Mouse (Mus musculus): Measurements from ENCODE around the gene Top1. TPM values are rescaled to one million over a fixed set of nuclear protein-coding genes. Genes with fewer than 3 reads are reported as not detected.

The Top1 gene
- total and polyA plus RNA-seq, 3 experiments = 89.8 to 312 (median 91.3) TPM

- Histone ChIP-seq H3K9ac (ENCODE audit: insufficient read depth, low read depth) (no peak overlapping the region), H3K36me3 (replicated peaks in 1 of 2; ENCODE audit: control insufficient read depth in 1 of 2, insufficient read depth in 1 of 2, low read length in 1 of 2) (peaks cover 6 to 54% of the 10 kb centered on the region in 2 experiments), H3K79me2 (replicated peaks; ENCODE audit: control insufficient read depth, extremely low read depth, insufficient read depth, poor library complexity, severe bottlenecking) (no peaks in the 10 kb centered on the region), H3K27me3 (replicated peaks) (no peaks in the 10 kb centered on the region), H3K4me1 (ENCODE audit: control insufficient read depth in 1 of 2, insufficient read depth in 2 of 2) (peaks cover 0 to 20% of the 10 kb centered on the region in 2 experiments; a peak in 2 of 4 replicates), H3K4me3 (replicated peaks in 1 of 3; ENCODE audit: low read depth in 2 of 3, low read length in 2 of 3, poor library complexity in 1 of 3) (no peak overlapping the region), H3K9me3 (replicated peaks; ENCODE audit: low read length) (no peaks in the 10 kb centered on the region), H3K4me2 (ENCODE audit: insufficient read depth, low read depth, poor library complexity, severe bottlenecking) (no peak overlapping the region), H3K27ac (ENCODE audit: insufficient read depth, low read depth) (no peak overlapping the region)
- dilution Hi-C loops (cut with MboI; ENCODE audit: extremely low pct_ligation_motif_present, extremely low pct_unique_long_range_greater_than_20kb, low sequenced_read_pairs) = no loop called here
- in situ Hi-C loops (cut with MboI; ENCODE audit: low pct_ligation_motif_present, low pct_unique_long_range_greater_than_20kb, low sequenced_read_pairs) = no loop called here
- no peak for DNase-seq (ENCODE audit: extremely low read depth)
- TF ChIP-seq USF1 (IDR thresholded peaks at IDR 0.05; ENCODE audit: low read depth, low read length) = no peak
- no peak for TF ChIP-seq NRF1 (IDR thresholded peaks at IDR 0.05; ENCODE audit: low read depth, low read length)
- TF ChIP-seq SMC3 (IDR thresholded peaks at IDR 0.05; ENCODE audit: low read depth, low read length) = no peak
- TF ChIP-seq JUN (IDR thresholded peaks at IDR 0.05; ENCODE audit: insufficient read depth, low read depth, low read length) = no peak
- TF ChIP-seq TCF12 (IDR thresholded peaks at IDR 0.05; ENCODE audit: low read depth, low read length) = no peak
- TF ChIP-seq CTCF (conservative IDR thresholded peaks at IDR 0.05 in 1 of 2, IDR thresholded peaks at IDR 0.05 in 1 of 2; ENCODE audit: low read depth in 2 of 2, low read length in 2 of 2) = no peak
- no peak for TF ChIP-seq NELFE (IDR thresholded peaks at IDR 0.05; ENCODE audit: low read depth, low read length)
- TF ChIP-seq SIN3A (IDR thresholded peaks at IDR 0.05; ENCODE audit: low read length) = no peak
- no peak for TF ChIP-seq POLR2A (IDR thresholded peaks at IDR 0.05; ENCODE audit: low read depth, low read length)
- no peak for TF ChIP-seq MAFK (IDR thresholded peaks at IDR 0.05; ENCODE audit: insufficient replicate concordance, low read length)
- no peak for TF ChIP-seq KAT2A (IDR thresholded peaks at IDR 0.05; ENCODE audit: insufficient replicate concordance, low read length)
- TF ChIP-seq USF2 (conservative IDR thresholded peaks at IDR 0.05; ENCODE audit: low read depth, low read length) = no peak
- no peak for TF ChIP-seq MAZ (IDR thresholded peaks at IDR 0.05; ENCODE audit: low read depth, low read length)
- TF ChIP-seq ZC3H11A (IDR thresholded peaks at IDR 0.05; ENCODE audit: low read depth, low read length) = no peak
- TF ChIP-seq EP300 (IDR thresholded peaks at IDR 0.05; ENCODE audit: low read length) = no peak
- no peak for TF ChIP-seq ZKSCAN1 (IDR thresholded peaks at IDR 0.05; ENCODE audit: borderline replicate concordance, low read depth, low read length)
- TF ChIP-seq ETS1 (conservative IDR thresholded peaks at IDR 0.05; ENCODE audit: low read depth, low read length) = no peak
- TF ChIP-seq POLR2AphosphoS2 (IDR thresholded peaks at IDR 0.05; ENCODE audit: low read depth, low read length) = no peak
- no peak for TF ChIP-seq E2F4 (IDR thresholded peaks at IDR 0.05; ENCODE audit: insufficient replicate concordance, low read depth, low read length)
- no peak for TF ChIP-seq MEF2A (IDR thresholded peaks at IDR 0.05; ENCODE audit: borderline replicate concordance, low read depth, low read length)
Measured at GRCm38 (mm10) chr2:160767201-160767600, 121.5 kb downstream of the Top1 start.

GRCm38 (mm10) chr2:160768097-160768695 lies 122.5 kb downstream of the Top1 start:
- H3K9ac ChIP-seq (ENCODE audit: insufficient read depth, low read depth) = no peak overlapping the region
- H3K4me1 ChIP-seq (ENCODE audit: control insufficient read depth in 1 of 2, insufficient read depth in 2 of 2) = peaks cover 0 to 17% of the 10 kb centered on the region in 2 experiments; a peak in 2 of 4 replicates
- TF ChIP-seq ZKSCAN1 (IDR thresholded peaks at IDR 0.05; ENCODE audit: borderline replicate concordance, low read depth, low read length) = no peak
- no peak overlapping the region for H3K4me2 ChIP-seq (ENCODE audit: insufficient read depth, low read depth, poor library complexity, severe bottlenecking)
- no peak overlapping the region for H3K4me3 ChIP-seq (replicated peaks in 1 of 3; ENCODE audit: low read depth in 2 of 3, low read length in 2 of 3, poor library complexity in 1 of 3)
- no peaks in the 10 kb centered on the region for H3K27me3 ChIP-seq (replicated peaks)
- DNase-seq (ENCODE audit: extremely low read depth) = no peak
- dilution Hi-C loops (cut with MboI; ENCODE audit: extremely low pct_ligation_motif_present, extremely low pct_unique_long_range_greater_than_20kb, low sequenced_read_pairs) (no loop called here), in situ Hi-C loops (cut with MboI; ENCODE audit: low pct_ligation_motif_present, low pct_unique_long_range_greater_than_20kb, low sequenced_read_pairs) (no loop called here)
- peaks cover 3 to 44% of the 10 kb centered on the region in 2 experiments for H3K36me3 ChIP-seq (replicated peaks in 1 of 2; ENCODE audit: control insufficient read depth in 1 of 2, insufficient read depth in 1 of 2, low read length in 1 of 2)
- no peaks in the 10 kb centered on the region for H3K79me2 ChIP-seq (replicated peaks; ENCODE audit: control insufficient read depth, extremely low read depth, insufficient read depth, poor library complexity, severe bottlenecking)
- H3K27ac ChIP-seq (ENCODE audit: insufficient read depth, low read depth) = no peak overlapping the region
- H3K9me3 ChIP-seq (replicated peaks; ENCODE audit: low read length) = no peaks in the 10 kb centered on the region

Data from CH12.LX (cell line).